Mouse (Mus musculus): ENCODE data around the gene Naa40.

- no peak for TF ChIP-seq CTCF (IDR thresholded peaks at IDR 0.05; ENCODE audit: control insufficient read depth, insufficient read depth, insufficient read length)
- TF ChIP-seq USF1 (IDR thresholded peaks at IDR 0.05; ENCODE audit: low read depth): no peak
- TF ChIP-seq MAX (IDR thresholded peaks at IDR 0.05): no peak
- TF ChIP-seq MYOG (IDR thresholded peaks at IDR 0.05; ENCODE audit: control insufficient read depth, extremely low read depth, insufficient read length): no peak
- TF ChIP-seq CEBPB (IDR thresholded peaks at IDR 0.05; ENCODE audit: low read depth): no peak
Observed at GRCm38 (mm10) chr19:7178841-7179452, 62.0 kb downstream of the Naa40 start.

All from C2C12 (cell line).